Mouse (Mus musculus) heart, adult 11 months (tissue): Measurements from ENCODE around the gene Pik3ap1.

ENCODE experiments used
- DNase-seq: peaks from one replicate; pipeline ENCODE4 v3.0.0; 2022

Gene Pik3ap1

GRCm38 (mm10) chr19:41270906-41271305 lies 114.0 kb downstream of the Pik3ap1 start:
- DNase-seq, result peak; percentile 57

- peak; percentile 87 for DNase-seq
Measured at GRCm38 (mm10) chr19:41270151-41270727, 114.7 kb downstream of the Pik3ap1 start.

DNA sequence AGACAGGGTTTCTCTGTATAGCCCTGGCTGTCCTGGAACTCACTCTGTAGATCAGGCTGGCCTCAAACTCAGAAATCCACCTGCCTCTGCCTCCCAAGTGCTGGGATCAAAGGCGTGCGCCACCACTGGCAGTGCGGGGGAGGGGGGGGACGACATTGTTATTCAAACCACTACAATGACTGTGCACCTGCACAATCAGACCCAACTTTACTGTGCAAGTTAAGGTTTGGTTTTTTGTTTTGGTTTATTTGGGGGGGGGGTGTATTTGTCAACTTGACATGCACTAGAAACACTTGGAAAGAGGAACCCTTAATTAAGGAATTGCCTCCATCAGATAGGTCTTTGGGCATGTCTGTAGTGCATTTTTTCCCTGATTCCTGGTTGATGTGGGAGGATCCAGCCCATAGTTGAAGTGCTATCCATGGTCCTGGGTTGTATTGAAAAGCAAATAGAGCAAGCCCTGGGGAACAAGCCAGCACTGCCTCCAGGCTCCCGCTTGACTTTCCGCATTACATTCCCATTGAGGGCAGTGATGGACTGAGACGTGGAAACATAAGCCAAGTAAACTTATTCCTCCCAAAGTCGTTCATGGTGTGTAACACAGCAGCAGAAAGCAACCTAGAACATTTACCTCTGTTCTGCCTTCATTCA lies 118.5 kb downstream of the Pik3ap1 start:
- peak; percentile 36 for DNase-seq

DNA sequence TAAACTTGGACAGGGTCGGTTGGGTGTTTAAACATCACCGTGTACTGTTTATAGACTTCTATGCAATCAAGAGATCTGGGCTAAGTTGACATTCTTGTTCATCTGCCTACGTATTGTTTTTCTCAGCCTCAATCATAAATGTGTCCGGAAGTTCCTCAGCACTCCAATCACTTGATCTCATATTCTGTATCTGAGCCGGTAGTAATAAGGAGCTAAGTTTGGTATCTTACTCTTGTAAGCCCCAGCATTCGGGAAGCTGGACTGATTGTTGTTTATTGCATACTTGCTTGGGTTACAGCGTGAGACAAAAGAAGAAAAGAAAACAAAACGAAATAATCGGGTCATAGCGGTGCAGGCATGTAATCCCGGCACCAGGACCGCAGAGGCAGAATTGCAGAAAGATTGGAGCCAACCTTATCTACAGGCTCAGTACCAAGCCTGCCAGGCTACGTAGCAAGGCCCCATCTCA lies 120.5 kb downstream of the Pik3ap1 start:
- peak; percentile 88 for DNase-seq

DNA sequence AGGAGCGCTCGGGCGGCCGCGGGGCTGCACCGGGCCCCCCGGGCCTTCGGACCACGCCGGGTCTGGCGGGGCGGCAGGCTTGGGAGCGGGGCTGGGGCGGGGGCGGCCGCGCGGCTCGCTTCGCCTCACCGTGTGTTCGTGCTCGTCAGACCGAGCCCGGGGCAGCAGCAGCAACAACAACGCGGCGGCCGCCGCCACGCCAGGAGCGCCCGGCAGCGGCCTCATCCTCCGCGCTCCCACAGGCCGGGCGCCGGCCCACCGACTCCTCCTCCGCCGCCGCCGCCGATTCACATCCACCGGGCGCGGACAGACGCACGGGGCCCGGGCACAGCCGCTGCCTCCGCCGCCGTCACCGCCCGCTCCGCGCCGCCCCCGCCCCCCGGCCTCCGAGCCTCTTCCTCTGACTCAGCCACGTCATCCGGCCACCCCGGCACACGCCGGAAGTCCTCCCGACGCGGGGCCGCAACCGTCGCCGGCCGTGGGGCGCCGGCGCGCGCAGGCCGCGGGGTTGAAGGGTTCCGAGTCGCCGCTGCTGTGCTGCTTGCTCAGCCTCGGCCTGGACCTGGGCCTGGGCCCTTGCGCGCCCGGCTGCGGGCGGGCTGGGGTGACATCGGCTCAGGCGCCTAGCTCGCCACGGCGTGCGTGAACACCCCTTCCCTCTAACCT lies 121.1 kb downstream of the Pik3ap1 start, which contains the start of gene Tm9sf3:
Gene Tm9sf3 (minus strand): TSS at position 368 of the 666 bp plus-strand sequence.
- DNase-seq, result peak; percentile 99

DNA sequence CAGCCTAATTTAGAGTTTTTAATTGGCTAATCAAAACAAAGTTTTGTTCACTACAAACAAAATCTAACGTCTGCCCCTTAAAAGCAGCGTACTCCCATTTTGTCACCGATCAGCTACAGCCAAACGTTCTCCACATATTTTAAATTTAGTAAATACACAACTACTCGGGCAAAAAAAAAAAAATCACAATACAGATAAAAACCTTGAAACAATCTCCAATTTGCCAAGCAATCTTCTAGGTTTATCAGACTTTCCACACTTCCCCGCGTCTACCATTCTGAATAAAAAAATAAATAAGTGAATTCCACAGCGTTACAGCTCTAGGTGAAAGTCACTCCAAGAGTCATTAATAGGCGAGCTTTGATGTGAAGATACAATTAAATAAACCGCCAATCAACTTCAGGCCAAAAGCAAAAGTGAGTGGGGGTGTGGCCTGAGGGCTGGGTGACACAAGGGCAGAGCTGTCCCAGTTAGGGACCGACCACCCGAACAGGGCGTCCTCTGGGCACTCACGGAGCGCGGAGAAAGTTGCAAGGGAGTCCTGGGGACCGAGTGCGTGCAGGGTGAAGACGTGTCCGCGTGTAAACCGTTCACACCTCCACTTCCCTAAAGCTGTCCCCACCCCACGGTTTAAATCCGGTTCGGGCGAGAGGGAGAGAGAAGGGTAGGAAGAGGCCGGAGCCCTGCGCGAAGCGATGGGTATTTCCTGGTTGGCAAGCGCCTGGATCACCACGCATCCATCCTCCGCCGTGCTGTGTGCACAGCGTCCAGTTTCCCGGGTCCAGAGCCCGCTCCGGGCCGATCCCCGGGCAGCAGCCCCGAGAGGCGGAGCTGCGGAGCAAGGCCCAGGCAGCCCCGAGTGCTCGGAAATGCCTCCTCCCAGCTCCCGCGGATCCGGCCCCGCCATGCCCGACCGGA lies 121.9 kb downstream of the Pik3ap1 start:
- peak; percentile 98 for DNase-seq

- DNase-seq, result peak; percentile 43
Measured at GRCm38 (mm10) chr19:41260736-41261135, 124.2 kb downstream of the Pik3ap1 start.

DNA sequence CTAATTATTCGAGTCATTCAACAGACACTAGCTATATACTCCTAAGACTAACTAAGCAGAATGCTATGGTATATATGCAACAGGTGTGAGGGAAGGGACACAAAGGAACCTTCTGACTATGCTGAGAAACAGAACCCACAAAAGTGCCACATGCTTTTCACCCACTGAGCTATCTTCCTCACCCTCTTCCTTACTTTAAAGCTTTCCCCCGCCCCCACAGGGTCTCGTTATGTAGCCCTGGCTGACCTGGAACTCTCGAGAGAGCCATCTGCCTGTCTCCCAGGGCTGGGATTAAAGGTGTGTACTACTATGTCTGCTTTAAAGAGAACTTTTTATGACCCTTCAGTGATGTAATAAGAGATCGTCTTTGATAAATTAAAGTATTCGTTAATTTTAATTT lies 125.6 kb downstream of the Pik3ap1 start:
- peak; percentile 64 for DNase-seq

- DNase-seq, result peak; percentile 77
Measured at GRCm38 (mm10) chr19:41258707-41259106, 126.2 kb downstream of the Pik3ap1 start.

GRCm38 (mm10) chr19:41254584-41254983 lies 130.3 kb downstream of the Pik3ap1 start:
- peak; percentile 31 for DNase-seq

DNA sequence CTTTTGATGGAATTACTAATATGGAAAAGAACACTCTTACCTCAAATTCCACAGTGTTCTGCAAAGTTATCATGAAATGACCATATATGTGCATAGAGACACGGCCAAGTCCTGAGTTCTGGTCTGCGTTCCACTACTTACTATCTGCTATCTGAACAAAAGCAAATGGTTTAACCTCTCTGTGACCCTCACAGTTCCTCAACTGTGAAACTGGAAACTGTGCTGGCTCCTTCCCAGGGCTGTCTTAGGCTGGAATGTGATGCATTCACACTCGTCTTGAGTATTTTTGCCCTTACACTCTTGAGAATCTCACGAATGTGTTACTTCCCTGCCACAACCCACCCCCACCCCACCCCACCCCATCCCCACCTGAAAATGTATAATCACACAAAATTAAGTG lies 135.9 kb downstream of the Pik3ap1 start:
- no peak for DNase-seq

DNA sequence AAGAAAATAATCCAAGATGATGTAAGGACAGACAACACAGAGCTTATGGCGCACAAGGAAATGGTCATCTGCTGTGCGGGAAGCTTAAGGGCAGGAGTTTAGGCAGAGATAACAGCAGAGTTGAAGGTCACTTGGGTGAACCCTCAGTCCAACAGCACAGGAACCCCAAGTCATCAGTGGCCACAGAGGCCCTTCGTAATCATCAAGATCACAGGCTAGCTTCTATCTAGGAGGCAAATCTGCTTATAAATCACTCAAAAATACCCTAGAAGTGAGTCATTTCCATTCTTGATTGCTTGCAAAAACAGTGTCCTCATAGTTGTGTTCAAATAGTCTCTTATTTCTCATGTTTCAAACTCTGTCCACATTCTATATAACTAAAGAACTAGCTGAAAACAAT lies 136.6 kb downstream of the Pik3ap1 start:
- DNase-seq, result no peak

DNA sequence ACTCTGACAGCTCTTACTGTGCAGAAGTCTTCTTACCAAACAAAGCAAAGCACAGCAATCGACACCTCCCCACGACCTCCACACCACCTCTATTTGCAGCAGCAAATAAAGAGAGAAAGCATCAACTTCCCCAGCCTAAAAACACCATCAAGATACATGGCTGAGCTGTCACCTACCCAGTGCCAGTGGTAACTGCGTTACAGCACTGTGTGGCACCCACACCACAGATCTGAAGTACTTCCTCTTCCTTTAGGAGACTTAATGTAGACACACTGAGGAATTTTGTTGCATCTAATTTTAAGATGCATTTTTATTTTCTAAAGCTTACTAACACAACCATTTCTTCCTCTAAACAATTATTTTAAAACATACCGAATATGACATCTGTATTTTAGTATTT lies 138.6 kb downstream of the Pik3ap1 start:
- no peak for DNase-seq

GRCm38 (mm10) chr19:41244581-41244980 lies 140.3 kb downstream of the Pik3ap1 start:
- no peak for DNase-seq

- no peak for DNase-seq
Measured at GRCm38 (mm10) chr19:41241997-41242396, 142.9 kb downstream of the Pik3ap1 start.

DNA sequence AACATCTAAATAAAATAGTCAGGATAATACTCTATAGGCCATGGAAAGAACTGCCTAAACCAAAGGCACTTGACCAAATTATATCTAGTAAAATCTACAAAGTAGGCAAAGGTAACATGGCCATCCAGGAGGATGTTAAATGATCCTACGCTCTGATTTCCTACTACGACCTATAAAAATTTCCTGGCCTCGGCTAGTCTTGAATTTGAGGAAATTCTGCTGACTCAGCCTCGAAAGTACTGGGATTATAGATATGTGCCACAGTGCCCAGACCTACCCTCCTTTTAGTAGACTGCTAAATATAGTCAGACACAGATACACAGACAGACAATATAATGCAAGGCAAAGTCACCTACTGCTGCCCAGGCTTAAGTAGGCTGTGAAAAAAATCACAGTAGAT lies 151.2 kb downstream of the Pik3ap1 start:
- no peak for DNase-seq
